ENCODE assay signal across 8 mouse cellular contexts in the genomic region with DNA sequence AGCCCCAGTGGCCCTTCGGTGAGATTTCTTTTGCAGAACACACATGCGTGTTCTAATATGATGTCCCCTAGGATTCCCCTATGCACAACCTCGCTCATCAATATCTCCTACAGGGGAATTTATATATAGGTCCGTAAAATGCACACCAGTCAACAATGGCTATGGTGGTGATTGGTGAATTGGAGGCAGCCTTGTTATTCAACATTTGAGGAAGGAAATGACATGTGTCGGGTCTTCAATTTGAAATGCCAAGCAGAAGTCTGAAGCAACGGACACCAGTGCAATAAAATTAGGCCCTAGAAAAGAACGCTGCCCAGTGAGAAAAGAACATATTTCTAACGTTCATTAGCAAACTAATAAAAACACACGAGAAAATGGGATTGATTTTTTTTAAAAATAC. TPM values are rescaled to one million over a fixed set of nuclear protein-coding genes. Genes with fewer than 3 reads are reported as not detected.
A peak's percentile ranks its signal among the peaks of the same experiment; 100 is the strongest.
DNase-seq lines count a peak whose midpoint lies in the region; ATAC-seq and TF ChIP-seq lines count a peak whose summit lies in the region.

No protein-coding gene starts in this region.

- H3K4me3 ChIP-seq in heart, postnatal 0 days (ENCODE audit: low read depth, low read length) = 0 out of 2 replicates have a peak overlapping the region, but pooled peaks have one; percentile 42
- no peak overlapping the region; the same call in 1 of the 2 replicates for H3K4me3 ChIP-seq in forebrain, embryonic 11.5 days (ENCODE audit: low read depth, low read length)
- no peak overlapping the region for H3K4me3 ChIP-seq in limb, embryonic 11.5 days (ENCODE audit: low read depth, low read length)

- TF ChIP-seq CTCF in heart, postnatal 0 days (IDR thresholded peaks at IDR 0.05; ENCODE audit: low read depth) = no peak

- no peak overlapping the region for H3K9ac ChIP-seq in heart, postnatal 0 days (replicated peaks; ENCODE audit: low read depth, low read length)
- no peak overlapping the region for H3K9ac ChIP-seq in forebrain, embryonic 11.5 days (ENCODE audit: low read length)
- no peak overlapping the region for H3K9ac ChIP-seq in limb, embryonic 11.5 days (ENCODE audit: low read length)

- ATAC-seq in heart, postnatal 0 days (ENCODE audit: insufficient read depth, low read depth) = no peak
- no peak for ATAC-seq in forebrain, embryonic 11.5 days (replicated peaks; ENCODE audit: low FRiP score)
- ATAC-seq in limb, embryonic 11.5 days (ENCODE audit: insufficient number of reproducible peaks, low FRiP score, low TSS enrichment, low read depth) = no peak
- ATAC-seq in monocyte, adult 5-6 weeks (replicated peaks; ENCODE audit: insufficient number of reproducible peaks, low FRiP score, low TSS enrichment, poor library complexity, severe bottlenecking) = peak; percentile 48

- no peak for DNase-seq in heart, postnatal 0 days (ENCODE audit: low spot score)
- no peak for DNase-seq in heart, postnatal 25 days (ENCODE audit: low spot score)
- no peak for DNase-seq in forebrain, embryonic 11.5 days (ENCODE audit: low spot score)
- DNase-seq in limb, embryonic 11.5 days (ENCODE audit: low spot score) = no peak
- no peak for DNase-seq in gastrocnemius, adult 8-10 months (ENCODE audit: low spot score in 2 of 2)
- DNase-seq in gastrocnemius, postnatal 10 days = no peak
- DNase-seq in gastrocnemius, postnatal 14 days = no peak

- peaks cover 9% of the 10 kb centered on the region for H3K27me3 ChIP-seq in heart, postnatal 0 days (ENCODE audit: control insufficient read depth, insufficient read depth, low read length)
- H3K27me3 ChIP-seq in forebrain, embryonic 11.5 days (ENCODE audit: control insufficient read depth, insufficient read depth, low read length) = no peaks in the 10 kb centered on the region
- H3K27me3 ChIP-seq in limb, embryonic 11.5 days (ENCODE audit: control insufficient read depth, insufficient read depth, low read length) = no peaks in the 10 kb centered on the region

- H3K4me1 ChIP-seq in heart, postnatal 0 days (ENCODE audit: control insufficient read depth, insufficient read depth) = peaks cover 6% of the 10 kb centered on the region; the same call in 1 of the 2 replicates
- no peaks in the 10 kb centered on the region for H3K4me1 ChIP-seq in forebrain, embryonic 11.5 days (replicated peaks; ENCODE audit: control insufficient read depth, insufficient read depth, low read length)
- peaks cover 4% of the 10 kb centered on the region; the same call in 1 of the 2 replicates for H3K4me1 ChIP-seq in limb, embryonic 11.5 days (ENCODE audit: control insufficient read depth, insufficient read depth, low read length)

- H3K27ac ChIP-seq in heart, postnatal 0 days (ENCODE audit: low read depth) = no peak overlapping the region
- no peak overlapping the region for H3K27ac ChIP-seq in forebrain, embryonic 11.5 days (ENCODE audit: low read depth, low read length)
- H3K27ac ChIP-seq in limb, embryonic 11.5 days (replicated peaks; ENCODE audit: low read depth, low read length) = no peak overlapping the region

- H3K36me3 ChIP-seq in heart, postnatal 0 days (replicated peaks; ENCODE audit: control insufficient read depth, insufficient read depth, low read length) = no peaks in the 10 kb centered on the region
- H3K36me3 ChIP-seq in forebrain, embryonic 11.5 days (ENCODE audit: control insufficient read depth, insufficient read depth, low read length) = no peaks in the 10 kb centered on the region
- H3K36me3 ChIP-seq in limb, embryonic 11.5 days (ENCODE audit: control insufficient read depth, insufficient read depth, low read length) = no peaks in the 10 kb centered on the region

- no peaks in the 10 kb centered on the region for H3K9me3 ChIP-seq in heart, postnatal 0 days (replicated peaks; ENCODE audit: control insufficient read depth, low read length)
- H3K9me3 ChIP-seq in forebrain, embryonic 11.5 days (ENCODE audit: control insufficient read depth, low read length) = no peaks in the 10 kb centered on the region
- H3K9me3 ChIP-seq in limb, embryonic 11.5 days (ENCODE audit: control insufficient read depth, low read length) = no peaks in the 10 kb centered on the region

- no peak for TF ChIP-seq EP300 in heart, postnatal 0 days (IDR thresholded peaks at IDR 0.05; ENCODE audit: low read depth)

- H3K4me2 ChIP-seq in heart, postnatal 0 days (ENCODE audit: low read depth, low read length) = peak overlapping the region; percentile 66
- peak overlapping the region; percentile 58 for H3K4me2 ChIP-seq in forebrain, embryonic 11.5 days (ENCODE audit: low read depth, low read length, severe bottlenecking)
- peak overlapping the region; percentile 49; the same call in 1 of the 2 replicates for H3K4me2 ChIP-seq in limb, embryonic 11.5 days (ENCODE audit: low read depth, severe bottlenecking)

- intact Hi-C loops in heart, postnatal 25 days (cut with DNase I) = no loop called here
- intact Hi-C loops in gastrocnemius, postnatal 14 days (cut with DNase I; ENCODE audit: low total_unique reads) = no loop called here

- WGBS in heart, postnatal 0 days = 65% methylated on average over 9 of the region's 9 CpGs
- WGBS in forebrain, embryonic 11.5 days = 71% methylated on average over 9 of the region's 9 CpGs
- WGBS in limb, embryonic 11.5 days = 68% methylated on average over 9 of the region's 9 CpGs

RNA-seq across cellular contexts. Expression of a gene that starts 0.5 kb away (rescaled TPM):
- total RNA-seq in heart, postnatal 0 days (2014; rRNA removed; ENCODE audit: low replicate concordance) = not detected in 2 replicates
- polyA plus RNA-seq in heart, postnatal 0 days (2015; fragmentation: Nextera tagmentation; extraction: Ambion mirVana) = 0.04 and 0.18 TPM in 2 replicates
- total RNA-seq in heart, postnatal 25 days (2021) = 1 to 10 TPM; 2.6 to 3.3 TPM
- polyA plus RNA-seq in forebrain, embryonic 11.5 days (2014; fragmentation: Nextera tagmentation; extraction: Ambion mirVana) = not detected in 2 replicates
- polyA plus RNA-seq in limb, embryonic 11.5 days (2014; fragmentation: Nextera tagmentation; extraction: Ambion mirVana) = 0.09 TPM in 1 of 2 replicates, not detected in the other
- not detected in 3 replicates for total RNA-seq in monocyte, adult 5-6 weeks (2017)
- total RNA-seq in gastrocnemius, adult 8-10 months (2022) = not detected
- not detected for total RNA-seq in gastrocnemius, postnatal 10 days (2021)
- total RNA-seq in gastrocnemius, postnatal 14 days (2021) = not detected

RNA-seq across cellular contexts. Expression of a gene that starts 17.8 kb away (rescaled TPM):
- total RNA-seq in heart, postnatal 0 days (2014; rRNA removed; ENCODE audit: low replicate concordance) = 27.2 and 30.1 TPM in 2 replicates
- 9.5 and 10.5 TPM in 2 replicates for polyA plus RNA-seq in heart, postnatal 0 days (2015; fragmentation: Nextera tagmentation; extraction: Ambion mirVana)
- 1 to 10 TPM; 9.0 to 9.9 TPM for total RNA-seq in heart, postnatal 25 days (2021)
- 18.8 and 20.4 TPM in 2 replicates for polyA plus RNA-seq in forebrain, embryonic 11.5 days (2014; fragmentation: Nextera tagmentation; extraction: Ambion mirVana)
- 20.0 and 20.3 TPM in 2 replicates for polyA plus RNA-seq in limb, embryonic 11.5 days (2014; fragmentation: Nextera tagmentation; extraction: Ambion mirVana)
- total RNA-seq in monocyte, adult 5-6 weeks (2017) = 27.6 to 28.1 TPM (median 28.1 TPM) in 3 replicates
- total RNA-seq in gastrocnemius, adult 8-10 months (2022) = 1 to 10 TPM in 1 of 4 experiments, under 1 TPM in 3; 0.27 to 1.0 (median 0.48) TPM
- total RNA-seq in gastrocnemius, postnatal 10 days (2021) = 1 to 10 TPM; 1.8 to 1.9 TPM
- total RNA-seq in gastrocnemius, postnatal 14 days (2021) = 1 to 10 TPM; 1.1 to 1.6 TPM

RNA-seq across cellular contexts. Expression of a gene that starts 17.9 kb away (rescaled TPM):
- 0.08 TPM in 1 of 2 replicates, not detected in the other for total RNA-seq in heart, postnatal 0 days (2014; rRNA removed; ENCODE audit: low replicate concordance)
- 0.15 and 0.43 TPM in 2 replicates for polyA plus RNA-seq in heart, postnatal 0 days (2015; fragmentation: Nextera tagmentation; extraction: Ambion mirVana)
- under 1 TPM in 1 of 2 experiments, not detected in 1; 0.25 TPM for total RNA-seq in heart, postnatal 25 days (2021)
- polyA plus RNA-seq in forebrain, embryonic 11.5 days (2014; fragmentation: Nextera tagmentation; extraction: Ambion mirVana) = 0.04 and 0.15 TPM in 2 replicates
- 0.04 and 0.27 TPM in 2 replicates for polyA plus RNA-seq in limb, embryonic 11.5 days (2014; fragmentation: Nextera tagmentation; extraction: Ambion mirVana)
- total RNA-seq in monocyte, adult 5-6 weeks (2017) = 0.19 to 1.3 TPM (median 0.19 TPM) in 3 replicates
- total RNA-seq in gastrocnemius, adult 8-10 months (2022) = not detected
- not detected for total RNA-seq in gastrocnemius, postnatal 10 days (2021)
- total RNA-seq in gastrocnemius, postnatal 14 days (2021) = not detected
